Mouse (Mus musculus): ENCODE data around the gene Zfp42.

- no peak for TF ChIP-seq GATA1 (IDR thresholded peaks at IDR 0.05; ENCODE audit: low read length)
- no peak for TF ChIP-seq TAL1 (IDR thresholded peaks at IDR 0.05; ENCODE audit: low read length)
Measured at GRCm38 (mm10) chr8:43288840-43289239, 17.9 kb downstream of the Zfp42 start.
